Mouse (Mus musculus) stomach, embryonic 14.5 days (tissue): ENCODE data around the gene Gm5134. TPM values are rescaled to one million over a fixed set of nuclear protein-coding genes. Genes with fewer than 3 reads are reported as not detected.

ENCODE experiments used
- ATAC-seq: fragments of 200-750 bp; cut with Nextera tagmentation; 2 replicates; pipeline ENCODE4 v1.8.0; 2017; ENCODE audit warnings: low read depth, moderate TSS enrichment; ENCODE audit not compliant: insufficient number of reproducible peaks, insufficient read depth, low FRiP score
- H3K27ac ChIP-seq: fragments of 300-500 bp; sonication (generic); 2 replicates; pipeline ENCODE4 v1.5.1; 2014; ENCODE audit warnings: mild to moderate bottlenecking, low read length, moderate library complexity, mixed read lengths
- H3K27me3 ChIP-seq: fragments of 300-500 bp; sonication (generic); 2 replicates; pipeline ENCODE4 v1.6.1; 2014; ENCODE audit warnings: low read length, control low read depth, mixed read lengths; ENCODE audit not compliant: control insufficient read depth, insufficient read depth
- H3K36me3 ChIP-seq: fragments of 300-500 bp; sonication (generic); 2 replicates; pipeline ENCODE4 v1.6.1; 2014; ENCODE audit warnings: mild to moderate bottlenecking, control low read depth, low read length, moderate library complexity, mixed read lengths; ENCODE audit not compliant: control insufficient read depth, insufficient read depth
- H3K4me1 ChIP-seq: fragments of 300-500 bp; sonication (generic); 2 replicates; pipeline ENCODE4 v1.6.1; 2014; ENCODE audit warnings: low read length, control low read depth, mixed read lengths; ENCODE audit not compliant: control insufficient read depth, insufficient read depth
- H3K4me2 ChIP-seq: fragments of 300-500 bp; sonication (generic); replicated peaks from 2 replicates; pipeline ENCODE4 v1.6.1; 2014; ENCODE audit warnings: low read depth, low read length, control low read depth
- H3K4me3 ChIP-seq: fragments of 300-500 bp; sonication (generic); 2 replicates; pipeline ENCODE4 v1.5.1; 2014; ENCODE audit warnings: low read depth, low read length, control low read depth
- H3K9ac ChIP-seq: fragments of 300-500 bp; sonication (generic); replicated peaks from 2 replicates; pipeline ENCODE4 v1.6.1; 2014; ENCODE audit warnings: low read depth, mild to moderate bottlenecking, control low read depth, low read length, moderate library complexity, mixed read lengths
- H3K9me3 ChIP-seq: fragments of 300-500 bp; sonication (generic); 2 replicates; pipeline ENCODE4 v1.6.1; 2016; ENCODE audit warnings: low read depth, low read length, control low read depth; ENCODE audit not compliant: control insufficient read depth
- WGBS: fragments of 180-500 bp; shearing (Covaris S2); extraction: QIAGEN DNeasy Blood & Tissue Kit; methylation state at CpG from one replicate; pipeline ENCODE4 v1.1.7; 2014; 5-methylcytosine and 5-hydroxymethylcytosine counted together
- polyA plus RNA-seq: library from polyadenylated mRNA; unstranded; fragments of >200 nt; fragmentation: Nextera tagmentation; extraction: Ambion mirVana; gene quantifications from 2 replicates; pipeline ENCODE4 v1.2.1, GENCODE M21; 2014

Gm5134 gene
- polyA plus RNA-seq, 1 experiment from 2014 or later, result not detected

DNA sequence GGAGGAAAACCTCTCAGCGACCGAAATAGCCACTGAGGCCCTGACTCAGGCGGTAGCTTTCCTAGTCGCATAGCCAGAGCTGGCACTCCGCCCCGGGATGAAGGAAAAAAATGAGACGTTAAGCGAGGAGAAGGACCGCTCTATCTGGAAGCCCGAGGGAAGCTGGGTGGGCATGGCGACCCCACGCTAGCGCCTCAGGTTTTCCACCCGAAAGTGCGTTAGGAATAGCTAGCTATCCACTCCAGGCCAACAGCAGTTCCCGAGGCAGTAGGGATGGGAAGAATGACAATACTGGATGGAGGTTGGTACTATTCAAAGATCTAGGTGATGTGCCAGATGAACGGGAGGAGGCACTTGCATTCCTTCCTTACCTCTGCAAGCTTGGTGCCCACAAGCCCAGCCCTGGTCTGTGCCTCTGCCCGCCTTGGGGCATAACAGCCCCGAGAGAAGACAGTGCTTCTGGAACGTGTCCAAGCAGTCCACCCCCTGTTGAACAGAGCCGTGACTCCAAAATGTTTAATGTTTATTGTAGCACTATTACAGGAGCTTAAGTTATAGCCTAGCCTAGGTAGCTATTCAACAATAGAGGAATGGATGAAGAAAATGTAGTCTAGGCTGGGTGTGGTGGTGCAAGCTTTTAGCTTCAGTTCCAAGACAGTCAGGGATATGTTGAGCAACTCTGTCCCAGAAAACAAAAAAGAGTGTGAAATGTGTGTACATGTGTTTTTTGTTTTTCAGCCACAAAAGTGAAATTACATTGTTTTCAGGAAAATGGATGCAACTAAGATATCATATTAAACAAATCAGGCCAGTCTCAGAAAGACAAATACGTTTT lies 32.4 kb upstream of the Gm5134 start:
- ATAC-seq, result 0 out of 2 replicates have a peak, but pooled peaks have one; percentile 1
- Histone ChIP-seq H3K36me3 (peaks cover 23% of the 10 kb centered on the region), H3K27ac (peak overlapping the region; percentile 93), H3K4me2 (peak overlapping the region; percentile 81), H3K4me3 (peak overlapping the region; percentile 85), H3K4me1 (peaks cover 21% of the 10 kb centered on the region; the same call in 1 of the 2 replicates), H3K9me3 (no peaks in the 10 kb centered on the region), H3K9ac (peak overlapping the region; percentile 62), H3K27me3 (no peaks in the 10 kb centered on the region)
- 5% methylated on average over 22 of the region's 22 CpGs for WGBS

DNA sequence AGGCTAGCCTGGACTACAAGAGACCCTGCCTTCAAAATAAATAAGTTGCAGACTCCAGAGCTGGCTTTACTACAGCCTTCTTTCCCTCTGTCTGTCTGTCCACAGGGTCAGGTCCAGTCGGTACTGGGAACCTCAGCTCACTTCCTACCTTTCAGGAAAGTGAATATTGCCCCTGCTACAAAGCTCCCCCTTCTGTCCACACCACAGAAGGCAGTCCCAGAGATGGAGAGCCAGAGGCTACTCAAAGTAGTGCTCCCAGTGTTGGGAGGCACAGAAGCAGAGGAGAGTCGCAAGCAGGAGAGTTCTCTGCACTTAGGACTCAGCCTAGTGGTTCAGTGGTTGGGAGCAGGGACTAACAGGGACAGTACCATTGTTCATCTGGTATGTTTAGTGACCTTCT lies 30.0 kb upstream of the Gm5134 start:
- no peak for ATAC-seq
- Histone ChIP-seq H3K36me3 (peaks cover 27% of the 10 kb centered on the region), H3K27ac (no peak overlapping the region)

DNA sequence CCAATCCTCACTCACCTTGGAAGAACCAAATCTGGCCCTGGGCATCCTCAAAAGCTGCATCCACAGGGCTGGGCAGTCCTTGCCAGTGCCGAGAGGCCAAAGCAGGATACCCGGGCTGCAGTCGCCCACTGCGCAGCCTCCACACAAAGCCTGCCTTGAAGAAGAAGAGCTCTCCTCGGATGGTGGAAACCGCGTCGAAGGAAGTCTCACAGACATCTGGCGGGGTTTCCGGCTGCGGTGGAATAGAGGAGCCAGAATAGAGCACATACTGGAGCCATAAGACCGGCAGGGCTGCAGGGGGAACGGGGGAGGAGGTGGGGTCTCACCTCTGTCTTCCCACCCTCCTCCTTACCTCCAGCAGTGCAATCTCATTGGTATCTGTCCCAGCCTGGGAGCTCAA lies 27.9 kb upstream of the Gm5134 start:
- Histone ChIP-seq H3K9me3 (no peaks in the 10 kb centered on the region), H3K4me1 (peaks cover 23% of the 10 kb centered on the region), H3K4me3 (no peak overlapping the region), H3K27me3 (no peaks in the 10 kb centered on the region), H3K27ac (no peak overlapping the region), H3K4me2 (no peak overlapping the region), H3K9ac (no peak overlapping the region), H3K36me3 (peaks cover 27% of the 10 kb centered on the region)
- WGBS, result 77% methylated on average over 13 of the region's 13 CpGs
- no peak for ATAC-seq

More for the DNA sequence above, 30.0 kb upstream of the Gm5134 start:
- H3K4me1 ChIP-seq, result peaks cover 18% of the 10 kb centered on the region; the same call in 1 of the 2 replicates
- H3K9me3 ChIP-seq, result no peaks in the 10 kb centered on the region
- H3K9ac ChIP-seq, result no peak overlapping the region
- WGBS, result 56% methylated on average over 2 of the region's 2 CpGs
- no peak overlapping the region for H3K4me2 ChIP-seq
- H3K27me3 ChIP-seq, result no peaks in the 10 kb centered on the region
- H3K4me3 ChIP-seq, result no peak overlapping the region

DNA sequence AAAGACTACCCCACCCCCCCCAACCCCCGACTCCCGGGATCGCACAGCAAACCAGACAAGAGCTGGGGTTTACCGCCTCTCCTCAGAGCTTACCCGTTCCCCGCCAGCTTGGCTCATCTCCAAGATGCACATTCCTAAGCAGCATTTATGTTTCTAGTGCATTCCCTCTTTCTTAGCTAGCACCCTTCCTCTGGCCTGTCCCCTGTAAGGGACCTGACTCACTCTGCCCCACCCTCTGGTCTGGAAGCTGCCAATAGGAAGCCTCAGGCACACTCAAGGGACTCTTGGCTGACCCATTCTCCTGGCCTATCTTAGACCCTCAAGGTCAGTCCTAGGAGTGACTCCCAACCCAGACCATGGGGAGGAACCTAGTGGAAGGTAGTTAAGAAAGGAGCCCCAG lies 24.0 kb upstream of the Gm5134 start:
- Histone ChIP-seq H3K27me3 (no peaks in the 10 kb centered on the region), H3K9me3 (no peaks in the 10 kb centered on the region), H3K4me1 (peaks cover 24% of the 10 kb centered on the region), H3K4me3 (no peak overlapping the region), H3K4me2 (peak overlapping the region; percentile 91), H3K36me3 (peaks cover 11% of the 10 kb centered on the region; the same call in 1 of the 2 replicates), H3K27ac (no peak overlapping the region), H3K9ac (no peak overlapping the region)
- whole genome bisulfite sequencing, result 18% methylated on average over 6 of the region's 6 CpGs
- ATAC-seq, result peak; percentile 19; the same call in 1 of the 2 replicates

DNA sequence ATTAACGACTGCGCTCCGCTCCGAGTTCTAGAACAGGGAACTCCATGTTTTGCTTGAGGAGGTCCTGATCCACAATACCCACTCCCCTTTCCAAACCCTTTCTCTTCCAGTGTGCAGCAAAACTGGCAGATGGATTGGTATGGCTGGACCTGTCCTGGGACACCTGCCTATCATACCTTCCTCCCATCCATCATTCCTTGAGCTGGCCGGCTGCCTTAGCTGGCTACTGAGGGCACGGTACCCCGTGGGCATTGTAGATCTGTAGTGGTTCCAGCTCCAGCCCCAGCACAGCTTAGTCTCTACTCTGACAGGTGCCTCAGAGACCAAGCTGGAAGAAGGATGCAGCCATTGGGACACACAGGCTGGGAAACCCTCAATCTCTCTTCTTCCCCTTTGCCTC lies 23.0 kb upstream of the Gm5134 start:
- Histone ChIP-seq H3K4me1 (peaks cover 24% of the 10 kb centered on the region), H3K27ac (no peak overlapping the region), H3K9me3 (no peaks in the 10 kb centered on the region), H3K9ac (0 out of 2 replicates have a peak overlapping the region, but pooled peaks have one; percentile 83), H3K27me3 (no peaks in the 10 kb centered on the region), H3K4me2 (peak overlapping the region; percentile 91), H3K36me3 (peaks cover 6% of the 10 kb centered on the region; the same call in 1 of the 2 replicates), H3K4me3 (peak overlapping the region; percentile 63)
- no peak for ATAC-seq
- WGBS, result 25% methylated on average over 7 of the region's 7 CpGs

DNA sequence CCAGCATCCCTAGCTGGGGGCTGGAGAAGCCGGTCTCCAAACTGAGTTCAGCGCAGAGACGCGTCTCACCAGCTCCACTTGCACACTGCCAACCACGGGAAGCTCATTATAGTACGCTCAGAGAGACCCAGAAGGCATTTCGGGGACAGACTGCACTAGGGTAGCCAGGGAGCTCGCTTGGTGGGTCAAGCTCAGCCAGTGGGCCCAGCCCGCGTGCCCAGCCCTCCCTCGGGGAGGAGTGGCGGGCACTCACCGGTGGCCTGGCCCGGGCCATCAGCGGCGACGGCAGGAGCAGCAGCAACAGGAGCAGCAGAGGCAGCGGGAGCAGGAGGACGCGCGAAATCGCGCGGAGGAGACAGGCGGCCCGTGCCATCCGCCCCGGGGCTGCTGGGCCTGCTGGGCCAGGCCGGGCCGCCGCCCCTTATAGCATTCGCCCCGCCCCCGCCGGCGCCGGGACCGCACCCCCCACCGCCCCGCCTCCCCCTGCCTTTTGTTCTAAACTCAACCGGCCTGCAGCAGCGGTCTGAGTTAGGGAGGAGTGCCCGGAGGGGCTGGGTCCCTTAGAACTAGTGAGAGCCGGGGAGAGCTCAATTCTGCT lies 22.1 kb upstream of the Gm5134 start:
- Histone ChIP-seq H3K36me3 (0 out of 2 replicates have a peak, but pooled peaks cover 6% of the 10 kb centered on the region), H3K9me3 (no peaks in the 10 kb centered on the region), H3K4me1 (peaks cover 24% of the 10 kb centered on the region), H3K27ac (peak overlapping the region; percentile 44; the same call in 1 of the 2 replicates), H3K4me3 (peak overlapping the region; percentile 63), H3K4me2 (peak overlapping the region; percentile 91), H3K9ac (peak overlapping the region; percentile 83), H3K27me3 (no peaks in the 10 kb centered on the region)
- 1% methylated on average over 44 of the region's 44 CpGs for WGBS
- ATAC-seq, result peak; percentile 74

DNA sequence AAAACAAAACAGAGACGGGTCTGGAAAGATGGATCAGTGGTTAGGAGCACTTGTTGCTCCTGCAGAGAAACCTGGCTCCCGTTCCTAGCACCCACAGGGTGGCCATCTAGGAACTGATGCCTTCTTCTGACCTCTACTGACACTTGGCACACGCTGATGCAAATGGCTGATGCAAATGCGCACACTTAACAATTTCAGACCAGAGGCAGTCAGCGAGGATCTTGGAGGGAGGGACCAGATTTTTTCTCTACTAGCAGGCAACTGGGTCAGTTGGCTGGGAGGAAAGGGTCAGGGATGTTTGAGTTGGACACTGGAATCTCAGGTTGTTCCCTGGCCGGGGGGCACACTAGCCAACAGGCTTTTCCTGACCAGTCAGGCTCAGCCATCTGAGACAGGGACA lies 21.4 kb upstream of the Gm5134 start, which contains the start of gene Chchd10:
Gene Chchd10, plus strand, starts transcription at position 240 of the 400 bp plus-strand sequence.
- ATAC-seq, result no peak
- Histone ChIP-seq H3K9me3 (no peaks in the 10 kb centered on the region), H3K9ac (peak within 1 kb of the TSS; percentile 83), H3K27ac (peak within 1 kb of the TSS; percentile 44; the same call in 1 of the 2 replicates), H3K4me1 (peaks cover 24% of the 10 kb centered on the region), H3K27me3 (no peaks in the 10 kb centered on the region), H3K4me3 (peak within 1 kb of the TSS; percentile 63), H3K36me3 (no peaks in the 10 kb centered on the region), H3K4me2 (peak within 1 kb of the TSS; percentile 91)
- WGBS, result 31% methylated on average over 6 of the region's 6 CpGs

DNA sequence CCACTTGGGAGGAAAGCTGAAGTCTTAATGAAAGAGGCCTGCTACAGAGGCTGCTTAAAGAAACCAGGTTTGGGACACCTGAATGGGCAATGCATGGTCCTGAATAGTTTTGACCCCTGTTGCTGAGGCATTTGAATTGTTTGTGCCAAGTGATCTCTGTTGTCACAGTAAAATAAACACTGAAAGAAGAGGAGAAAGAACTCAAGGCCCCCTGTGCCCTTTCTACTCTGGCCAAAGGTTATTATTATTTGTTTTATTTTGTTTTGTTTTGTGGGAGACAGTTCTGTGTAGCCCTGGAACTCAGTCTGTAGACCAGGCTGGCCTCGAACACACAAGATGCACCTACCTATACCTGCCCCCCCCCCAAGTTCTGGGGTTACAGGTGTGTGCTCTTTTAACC lies 19.3 kb upstream of the Gm5134 start:
- no peak overlapping the region for H3K4me2 ChIP-seq
- WGBS, result 71% methylated on average over 1 of the region's 1 CpGs
- no peak overlapping the region for H3K4me3 ChIP-seq
- no peak for ATAC-seq
- no peak overlapping the region for H3K27ac ChIP-seq
- no peak overlapping the region for H3K9ac ChIP-seq
- H3K4me1 ChIP-seq, result peaks cover 23% of the 10 kb centered on the region
- no peaks in the 10 kb centered on the region for H3K27me3 ChIP-seq
- no peaks in the 10 kb centered on the region for H3K36me3 ChIP-seq
- no peaks in the 10 kb centered on the region for H3K9me3 ChIP-seq
